18 mouse cellular contexts compared by ENCODE assay signal in the genomic region with DNA sequence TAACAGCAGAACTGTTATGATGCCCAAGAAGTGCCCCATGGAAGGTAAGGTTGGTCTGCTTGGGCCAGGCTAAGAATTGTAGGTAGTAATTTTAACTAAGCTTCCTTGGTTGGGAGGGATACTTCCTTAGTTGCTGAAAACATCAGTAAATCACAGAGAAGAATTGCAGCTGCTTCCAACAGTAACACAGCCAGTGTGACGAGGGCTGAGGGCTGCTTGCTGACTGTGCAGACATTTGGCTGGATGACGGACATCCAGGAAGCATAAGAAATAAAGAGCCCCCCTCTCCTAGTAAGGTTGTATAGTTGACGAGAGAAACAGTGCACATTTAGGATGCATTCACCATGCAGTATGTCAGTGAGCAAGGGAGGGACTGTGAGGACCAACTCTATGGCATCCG.
"Had no signal": no experiment of that assay in that cellular context is flagged by ENCODE, and none has a peak within 500 bp of the region (broad histone marks: within the 10 kb centered on the region; RNA-seq: fewer than 3 reads in every experiment).

No protein-coding gene starts in this region.

- H3K4me1 ChIP-seq: midbrain, embryonic 10.5 days; midbrain, embryonic 12.5 days; neural tube, embryonic 15.5 days had no signal

- DNase-seq: lung, embryonic 14.5 days; lung, postnatal 10 days; lung, postnatal 4 days; midbrain, embryonic 14.5 days; retina, postnatal 1 day; right cerebral cortex, adult 18-20 months; right cerebral cortex, postnatal 25 days; right cerebral cortex, postnatal 4 days; spleen, adult 18-20 months; thymus, adult 18-20 months; thymus, postnatal 14 days; thymus, postnatal 36 days had no signal

- H3K9ac ChIP-seq: lung, embryonic 14.5 days; midbrain, embryonic 12.5 days; neural tube, embryonic 13.5 days; neural tube, embryonic 15.5 days had no signal

- H3K27ac ChIP-seq: midbrain, embryonic 10.5 days; midbrain, embryonic 12.5 days; neural tube, embryonic 15.5 days had no signal

- H3K4me3 ChIP-seq: midbrain, embryonic 10.5 days; midbrain, embryonic 12.5 days; myocyte; neural tube, embryonic 13.5 days; neural tube, embryonic 15.5 days had no signal

- H3K27me3 ChIP-seq: midbrain, embryonic 12.5 days; neural tube, embryonic 13.5 days; neural tube, embryonic 15.5 days had no signal

- H3K36me3 ChIP-seq: midbrain, embryonic 10.5 days; midbrain, embryonic 12.5 days; neural tube, embryonic 13.5 days had no signal

- H3K9me3 ChIP-seq: midbrain, embryonic 10.5 days; midbrain, embryonic 12.5 days; neural tube, embryonic 13.5 days; neural tube, embryonic 15.5 days had no signal

- ATAC-seq: midbrain, embryonic 16.5 days had no signal

- H3K4me2 ChIP-seq: lung, embryonic 14.5 days; midbrain, embryonic 12.5 days; neural tube, embryonic 13.5 days; neural tube, embryonic 15.5 days had no signal
